Mouse (Mus musculus) bone marrow macrophage, adult 2 months (primary cell): ENCODE measurements around the gene Smg5. TPM values are rescaled to one million over a fixed set of nuclear protein-coding genes. Genes with fewer than 3 reads are reported as not detected.

Experiments
- H3K27ac ChIP-seq: 2 replicates; pipeline ENCODE4 v1.5.1; 2012; ENCODE audit warnings: low read depth, low read length; ENCODE audit not compliant: insufficient read depth
- H3K4me1 ChIP-seq: 2 replicates; pipeline ENCODE4 v1.6.1; 2012; ENCODE audit warnings: low read length; ENCODE audit not compliant: control insufficient read depth, insufficient read depth
- H3K4me3 ChIP-seq: 2 replicates; pipeline ENCODE4 v1.5.1; 2012; ENCODE audit warnings: mild to moderate bottlenecking, low read length, moderate library complexity; ENCODE audit not compliant: insufficient read depth
- CTCF ChIP-seq: IDR thresholded peaks from 2 replicates; pipeline ENCODE4 v1.5.1; 2012; ENCODE audit warnings: low read depth, mild to moderate bottlenecking, low read length, moderate library complexity
- POLR2A ChIP-seq: IDR thresholded peaks from 2 replicates; pipeline ENCODE4 v1.6.1; 2012; ENCODE audit warnings: mild to moderate bottlenecking, low read depth, low read length, borderline replicate concordance
- polyA plus RNA-seq: library from polyadenylated mRNA; stranded (reverse); fragments of >200 nt; gene quantifications from 2 replicates; pipeline ENCODE4 v1.2.4, GENCODE M21; 2012; ENCODE audit not compliant: missing spikeins, insufficient read depth, insufficient read length

Smg5 gene
- polyA plus RNA-seq, 1 experiment = 27.8 TPM

DNA sequence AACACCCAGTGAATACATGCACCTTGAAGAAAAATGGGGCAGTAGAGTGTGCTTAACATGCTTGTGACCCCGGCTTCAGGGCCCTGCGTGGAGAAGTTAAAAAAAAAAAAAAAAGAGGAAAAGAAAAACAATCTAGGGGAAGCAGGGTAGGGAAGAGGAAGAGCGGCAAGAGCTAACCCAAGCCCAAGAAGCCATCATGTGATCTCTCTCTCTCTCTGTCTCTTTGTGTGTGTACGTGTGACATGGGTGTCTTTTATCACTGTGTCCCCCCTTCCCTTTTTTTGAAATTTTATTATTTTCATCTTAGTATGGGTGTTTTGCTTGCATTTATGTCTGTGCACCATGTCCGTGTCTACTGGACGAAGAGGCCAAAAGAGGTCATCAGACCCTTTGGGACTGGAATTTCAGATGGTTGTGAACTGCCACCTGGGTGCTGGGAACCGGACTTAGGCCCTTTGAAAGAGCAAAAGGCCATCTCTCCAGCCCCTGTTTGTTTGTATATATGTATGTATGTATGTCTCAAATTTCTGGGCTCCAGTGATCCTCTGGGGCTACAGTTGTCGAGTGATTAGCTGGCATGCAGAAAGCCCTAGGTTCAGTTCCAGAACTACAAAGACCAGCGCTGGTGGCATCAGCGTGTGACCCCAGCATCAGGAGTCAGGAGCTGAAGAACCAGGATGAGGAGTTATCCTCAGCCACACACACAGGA, 67.6 kb downstream of the Smg5 start:
- H3K4me3 ChIP-seq = no peak overlapping the region
- peaks cover 19% of the 10 kb centered on the region for H3K4me1 ChIP-seq
- peak overlapping the region; percentile 82 for H3K27ac ChIP-seq
- TF ChIP-seq POLR2A (no peak), CTCF (no peak)

DNA sequence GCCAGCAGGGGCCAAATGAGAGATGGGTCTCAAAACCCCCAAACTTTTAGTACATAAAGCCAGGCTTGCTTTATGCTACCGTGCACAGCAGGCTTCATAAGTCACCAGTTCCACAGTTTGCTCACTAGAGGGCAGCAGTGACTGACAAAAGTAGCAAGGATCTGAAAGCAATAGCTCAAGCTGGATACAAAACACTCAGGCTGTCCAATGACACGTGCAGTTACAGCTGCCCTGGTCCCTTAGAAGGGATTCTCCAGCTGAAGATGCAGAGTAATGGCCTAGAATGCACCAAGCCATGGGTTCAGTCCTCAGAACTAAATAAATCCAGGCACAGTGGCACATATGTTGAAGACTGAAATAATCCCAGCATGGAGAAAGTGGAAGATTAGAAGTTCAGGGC, 71.0 kb downstream of the Smg5 start:
- Histone ChIP-seq H3K4me3 (no peak overlapping the region), H3K27ac (no peak overlapping the region), H3K4me1 (peaks cover 29% of the 10 kb centered on the region)
- TF ChIP-seq POLR2A (no peak), CTCF (peak; percentile 48; the same call in 1 of the 2 replicates)

DNA sequence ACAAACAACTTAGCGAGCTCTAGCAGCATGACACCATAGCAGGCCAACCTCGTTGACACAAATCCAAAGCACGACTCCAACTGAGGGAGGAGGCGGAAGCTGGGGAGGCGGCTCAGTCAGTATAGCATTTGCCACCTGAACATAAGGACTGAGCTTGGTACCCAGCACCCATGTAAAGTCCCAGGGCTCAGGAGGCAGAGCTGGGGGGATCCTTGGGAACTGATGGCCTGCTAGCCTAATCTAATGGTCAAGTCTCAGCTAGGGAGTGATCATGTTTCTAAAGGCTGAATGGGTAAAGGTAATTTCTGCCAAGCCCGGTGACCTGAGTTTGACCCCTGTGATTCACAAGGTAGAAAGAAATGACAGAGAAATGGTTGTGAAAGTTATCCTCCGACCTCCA, 71.5 kb downstream of the Smg5 start:
- no peak for TF ChIP-seq CTCF
- no peak for TF ChIP-seq POLR2A
- Histone ChIP-seq H3K27ac (no peak overlapping the region), H3K4me1 (peaks cover 25% of the 10 kb centered on the region), H3K4me3 (no peak overlapping the region)

DNA sequence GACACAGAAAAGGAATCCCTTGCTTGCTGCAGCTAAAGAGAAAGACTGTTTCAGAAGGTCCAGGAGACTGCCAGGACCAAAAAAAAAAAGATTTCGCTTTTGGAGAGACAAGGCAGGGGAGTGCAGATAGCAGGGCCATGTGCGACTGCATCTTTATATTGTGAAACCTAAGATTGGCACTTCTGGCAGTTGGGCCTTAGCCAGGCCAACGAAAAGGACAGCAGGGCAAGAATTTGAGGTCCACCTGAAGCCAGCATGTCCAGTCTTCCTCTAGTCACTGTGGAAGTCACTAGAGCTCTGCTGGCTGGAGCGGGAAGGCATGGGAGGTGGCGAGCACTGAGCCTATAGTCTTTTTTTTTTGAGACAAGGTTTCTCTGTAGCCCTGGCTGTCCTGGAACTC, 72.9 kb downstream of the Smg5 start:
- Histone ChIP-seq H3K27ac (peak overlapping the region; percentile 91), H3K4me1 (peaks cover 20% of the 10 kb centered on the region), H3K4me3 (peak overlapping the region; percentile 79)
- TF ChIP-seq CTCF (no peak), POLR2A (no peak)

DNA sequence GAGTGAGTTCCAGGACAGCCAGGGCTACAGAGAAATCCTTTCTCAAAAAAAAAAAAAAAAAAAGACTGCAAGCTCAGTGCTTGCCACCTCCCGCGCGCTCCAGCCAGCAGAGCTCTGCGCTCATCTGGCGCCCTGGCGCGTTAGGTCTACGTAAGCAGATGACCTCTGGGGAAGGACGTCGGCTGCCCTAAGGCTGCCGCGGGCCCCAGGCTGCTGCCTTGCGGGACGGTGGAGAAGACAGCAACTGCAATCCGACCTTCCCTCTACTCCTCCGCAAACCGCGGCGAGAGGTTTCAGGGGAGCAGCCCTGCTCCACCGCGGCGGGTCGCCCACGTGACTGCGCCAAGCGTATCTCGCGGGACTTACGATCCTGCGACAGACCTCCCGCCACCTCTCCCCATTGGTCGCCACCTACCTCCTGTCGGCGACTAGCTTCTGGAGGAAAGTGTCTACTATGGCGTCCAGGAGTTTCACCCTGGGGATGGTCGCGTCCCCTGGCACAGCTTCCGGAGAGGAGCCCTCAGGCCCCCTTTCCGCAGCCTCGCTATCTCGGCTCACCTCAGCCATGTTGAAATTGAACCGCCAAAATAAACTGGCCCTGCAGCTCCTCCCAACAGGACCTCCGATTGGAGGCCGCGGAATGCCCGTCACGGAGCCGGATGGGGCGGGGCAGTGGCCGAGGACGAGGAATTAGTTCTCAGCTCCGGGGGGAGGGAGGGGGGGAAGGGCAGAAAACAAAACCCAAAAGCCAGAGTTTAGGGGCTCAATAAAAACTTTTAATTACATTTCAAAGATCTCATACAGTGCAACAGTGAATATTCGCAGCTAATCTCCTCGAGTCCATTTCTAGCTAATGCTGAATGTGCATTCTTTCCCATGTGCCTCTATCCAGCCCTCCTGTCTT, 73.9 kb downstream of the Smg5 start, which contains the start of gene Pmf1:
TSS of gene Pmf1 (minus strand) at position 591 of the 904 bp plus-strand sequence.
- Histone ChIP-seq H3K4me3 (peak within 1 kb of the TSS; percentile 79), H3K4me1 (peaks cover 20% of the 10 kb centered on the region), H3K27ac (peak within 1 kb of the TSS; percentile 91)
- no peak for TF ChIP-seq CTCF
- TF ChIP-seq POLR2A = no peak

DNA sequence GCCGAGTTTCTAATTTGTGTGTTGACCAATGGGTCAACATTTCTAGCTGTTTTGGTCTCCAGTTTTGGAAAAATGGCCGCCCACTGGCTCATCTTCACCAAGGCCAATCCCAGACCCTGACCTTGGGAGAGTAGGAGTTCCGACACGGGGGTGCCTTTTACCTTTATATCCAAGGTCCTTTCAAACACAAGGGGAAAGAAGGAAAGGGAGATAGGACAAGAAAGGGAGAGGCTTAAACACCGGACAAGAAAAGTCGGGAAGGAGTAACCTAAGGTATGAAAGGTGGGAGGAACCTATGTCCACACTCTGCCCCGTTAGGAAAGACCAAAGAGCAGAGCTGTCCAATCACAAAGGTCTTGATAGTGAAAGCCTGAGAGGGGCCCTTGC, 74.6 kb downstream of the Smg5 start:
- Histone ChIP-seq H3K4me1 (peaks cover 20% of the 10 kb centered on the region), H3K4me3 (peak overlapping the region; percentile 79), H3K27ac (peak overlapping the region; percentile 63)
- TF ChIP-seq POLR2A (no peak), CTCF (no peak)

DNA sequence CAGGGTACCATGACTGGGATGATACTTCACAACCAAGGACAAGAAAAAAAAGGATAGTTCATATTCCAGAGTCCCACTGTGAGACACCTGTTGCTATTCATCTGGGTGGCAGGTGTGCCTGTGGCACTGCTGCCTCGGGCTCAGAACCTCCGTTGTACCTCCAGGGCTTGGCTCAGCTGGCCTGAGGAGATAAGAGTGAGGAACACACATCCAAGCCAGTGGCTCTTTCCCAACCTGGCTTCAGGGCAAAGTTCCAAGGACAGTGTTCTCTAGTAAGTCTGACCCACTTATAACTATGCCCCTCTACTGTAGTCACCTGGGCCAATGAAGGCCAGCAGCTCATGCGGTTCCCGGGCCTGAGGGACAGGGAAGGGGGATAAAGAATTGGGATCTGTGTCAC, 75.6 kb downstream of the Smg5 start:
- TF ChIP-seq CTCF (no peak), POLR2A (no peak)
- peaks cover 20% of the 10 kb centered on the region for H3K4me1 ChIP-seq
- no peak overlapping the region for H3K27ac ChIP-seq
- H3K4me3 ChIP-seq = no peak overlapping the region

Other genes starting within 250 kb of the Smg5 start
- 84.5 and 98.1 TPM in 2 replicates for gene Mef2d, start 193.9 kb upstream of the Smg5 start, polyA plus RNA-seq
- gene Rhbg, start 81.6 kb upstream of the Smg5 start, polyA plus RNA-seq = not detected in 2 replicates
- 0.48 TPM in 1 of 2 replicates, not detected in the other for gene Gm38392, start 49.0 kb upstream of the Smg5 start, polyA plus RNA-seq
- 10.1 and 11.4 TPM in 2 replicates for gene Tsacc, start 39.3 kb upstream of the Smg5 start, polyA plus RNA-seq
- 75.3 and 76.5 TPM in 2 replicates for gene Cct3, start 39.1 kb upstream of the Smg5 start, polyA plus RNA-seq
- gene Glmp, start 11.2 kb upstream of the Smg5 start, polyA plus RNA-seq = 401 and 428 TPM in 2 replicates
- gene Tmem79, start 112 bp upstream of the Smg5 start, polyA plus RNA-seq = 0.68 and 0.71 TPM in 2 replicates
- not detected in 2 replicates for gene Paqr6, start 28.3 kb downstream of the Smg5 start, polyA plus RNA-seq
- not detected in 2 replicates for gene Bglap3, start 36.5 kb downstream of the Smg5 start, polyA plus RNA-seq
- gene Bglap2, start 42.4 kb downstream of the Smg5 start, polyA plus RNA-seq = not detected in 2 replicates
- not detected in 2 replicates for gene Bglap, start 48.2 kb downstream of the Smg5 start, polyA plus RNA-seq
- 55.0 and 59.7 TPM in 2 replicates for gene Pmf1, start 74.1 kb downstream of the Smg5 start, polyA plus RNA-seq
- gene Slc25a44, start 88.9 kb downstream of the Smg5 start, polyA plus RNA-seq = 14.0 and 17.5 TPM in 2 replicates
- 178 and 180 TPM in 2 replicates for gene Sema4a, start 124.9 kb downstream of the Smg5 start, polyA plus RNA-seq
- gene Lmna, start 173.7 kb downstream of the Smg5 start, polyA plus RNA-seq = 124 and 126 TPM in 2 replicates
- 0.13 and 0.16 TPM in 2 replicates for gene Mex3a, start 196.1 kb downstream of the Smg5 start, polyA plus RNA-seq
- gene Rab25, start 212.0 kb downstream of the Smg5 start, polyA plus RNA-seq = not detected in 2 replicates
- gene Lamtor2, start 216.8 kb downstream of the Smg5 start, polyA plus RNA-seq = 149 and 154 TPM in 2 replicates
- 22.9 and 25.8 TPM in 2 replicates for gene Ubqln4, start 217.5 kb downstream of the Smg5 start, polyA plus RNA-seq
- gene Ssr2, start 239.6 kb downstream of the Smg5 start, polyA plus RNA-seq = 71.3 and 83.2 TPM in 2 replicates